Mouse (Mus musculus) forebrain, postnatal 0 days (tissue): Measurements from ENCODE around the gene Ddx5. TPM values are rescaled to one million over a fixed set of nuclear protein-coding genes. Genes with fewer than 3 reads are reported as not detected.
"Not testable (repeated sequence)": the region's sequence is repeated elsewhere in the genome, so short reads cannot be mapped to it uniquely, and the experiment has no call there.

Source experiments
- ATAC-seq: fragments of 200-750 bp; cut with Nextera tagmentation; 2 replicates; pipeline ENCODE4 v1.8.0; 2017; ENCODE audit warnings: mild to moderate bottlenecking, moderate library complexity
- DNase-seq: peaks from one replicate; pipeline ENCODE4 v3.0.0-alpha.2; 2015
- H3K27ac ChIP-seq: fragments of 300-500 bp; sonication (generic); 2 replicates; pipeline ENCODE4 v1.5.1; 2014; ENCODE audit warnings: low read depth, mild to moderate bottlenecking, antibody characterized with exemption, low read length, moderate library complexity, mixed read lengths
- H3K27me3 ChIP-seq: fragments of 300-500 bp; sonication (generic); 2 replicates; pipeline ENCODE4 v1.6.1; 2014; ENCODE audit warnings: mild to moderate bottlenecking, low read length, mixed read lengths; ENCODE audit not compliant: insufficient read depth
- H3K36me3 ChIP-seq: fragments of 300-500 bp; sonication (generic); 2 replicates; pipeline ENCODE4 v1.6.1; 2014; ENCODE audit warnings: mild to moderate bottlenecking, moderate library complexity; ENCODE audit not compliant: insufficient read depth
- H3K4me1 ChIP-seq: fragments of 300-500 bp; sonication (generic); 2 replicates; pipeline ENCODE4 v1.6.1; 2014; ENCODE audit warnings: antibody characterized with exemption; ENCODE audit not compliant: insufficient read depth
- H3K4me2 ChIP-seq: fragments of 300-500 bp; sonication (generic); 2 replicates; pipeline ENCODE4 v1.6.1; 2014; ENCODE audit warnings: low read depth, mild to moderate bottlenecking, moderate library complexity
- H3K4me3 ChIP-seq: fragments of 300-500 bp; sonication (generic); 2 replicates; pipeline ENCODE4 v1.5.1; 2014; ENCODE audit warnings: low read depth, low read length, mixed read lengths
- H3K9ac ChIP-seq: fragments of 300-500 bp; sonication (generic); 2 replicates; pipeline ENCODE4 v1.6.1; 2014; ENCODE audit warnings: mild to moderate bottlenecking
- H3K9me3 ChIP-seq: fragments of 300-500 bp; sonication (generic); 2 replicates; pipeline ENCODE4 v1.6.1; 2016; ENCODE audit warnings: low read length
- CTCF ChIP-seq: sonication (generic); IDR thresholded peaks from 2 replicates; pipeline ENCODE4 v1.5.1; 2016; ENCODE audit warnings: antibody characterized with exemption, control low read depth, low read depth
- WGBS: fragments of 180-500 bp; shearing (Covaris S2); extraction: QIAGEN DNeasy Blood & Tissue Kit; methylation state at CpG from one replicate; pipeline ENCODE4 v1.1.7; 2014; 5-methylcytosine and 5-hydroxymethylcytosine counted together
- polyA plus RNA-seq: library from polyadenylated mRNA; unstranded; fragments of >200 nt; fragmentation: Nextera tagmentation; extraction: Ambion mirVana; gene quantifications from 2 replicates; pipeline ENCODE4 v1.2.1, GENCODE M21; 2015
- total RNA-seq: library from RNA; depleted of rRNA; stranded (reverse); fragments of >200 nt; gene quantifications from 2 replicates; pipeline ENCODE4 v1.2.3, GENCODE M21; 2014

Gene Ddx5
- total and polyA plus RNA-seq, 2 experiments from 2014 or later = 306 to 530 TPM

DNA sequence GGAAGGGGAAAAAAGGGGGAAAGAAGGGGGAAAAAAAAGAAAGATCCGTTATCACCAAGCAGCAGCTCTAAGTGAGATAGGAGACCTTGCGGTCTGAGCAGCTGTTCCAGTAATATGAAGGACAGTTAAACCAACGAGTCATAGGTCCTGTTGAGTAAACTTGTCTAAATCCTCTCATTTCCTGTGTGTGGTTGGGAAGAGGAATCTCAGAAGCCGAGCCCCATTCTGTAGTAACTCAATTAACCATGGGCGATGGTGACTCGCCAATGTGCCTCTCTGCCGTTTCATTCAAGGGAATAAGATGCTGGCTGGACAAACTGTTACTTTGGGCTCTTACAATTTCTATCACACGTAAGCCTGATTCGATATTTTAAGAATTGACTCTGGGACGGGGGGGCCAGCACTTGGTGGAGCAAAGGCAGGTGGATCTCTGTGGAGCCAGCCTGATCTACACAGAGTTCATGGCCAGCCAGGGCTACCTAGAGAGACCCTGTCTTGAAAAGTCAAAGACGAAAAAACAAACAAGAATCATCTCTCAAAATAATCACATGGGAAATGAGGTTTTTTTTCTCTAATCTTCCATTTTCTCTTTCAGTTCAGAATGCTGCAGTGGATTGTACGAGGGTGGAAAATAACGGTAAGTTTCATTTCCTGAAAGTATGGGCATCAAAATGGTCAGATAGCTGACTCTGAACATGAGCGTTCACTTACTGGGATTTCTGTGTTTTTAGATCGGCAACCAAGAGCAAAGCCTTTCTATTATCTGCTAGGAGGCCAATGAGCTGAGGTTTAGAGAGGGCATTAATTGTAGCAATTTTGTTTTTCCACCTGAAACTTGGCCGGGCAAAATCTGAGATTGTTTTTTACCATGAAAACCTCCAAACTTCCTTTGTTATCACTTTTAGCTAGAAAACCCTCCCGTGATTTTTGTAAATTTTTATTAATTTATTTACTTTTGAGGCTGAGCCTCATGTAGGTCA is 37.7 kb downstream of the Ddx5 start, which contains the start of gene Milr1:
Gene Milr1, plus strand, starts transcription at position 188 of the 980 bp plus-strand sequence.
- no peak within 1 kb of the TSS for H3K27ac ChIP-seq
- H3K4me2 ChIP-seq = no peak within 1 kb of the TSS
- no peaks in the 10 kb centered on the region for H3K9me3 ChIP-seq
- ATAC-seq (no peak), DNase-seq (no peak)
- no peaks in the 10 kb centered on the region for H3K36me3 ChIP-seq
- H3K9ac ChIP-seq = no peak within 1 kb of the TSS
- WGBS = 89% methylated on average over 17 of the region's 17 CpGs
- no peaks in the 10 kb centered on the region for H3K4me1 ChIP-seq
- no peaks in the 10 kb centered on the region for H3K27me3 ChIP-seq
- H3K4me3 ChIP-seq = no peak within 1 kb of the TSS
- TF ChIP-seq CTCF = no peak

- 84% methylated on average over 13 of the region's 13 CpGs for WGBS
- no peak for TF ChIP-seq CTCF
- no peak for ATAC-seq
Observed at GRCm38 (mm10) chr11:106750121-106750751, 38.7 kb downstream of the Ddx5 start, which contains the start of gene Pecam1. Gene Pecam1, minus strand, starts transcription at chr11:106750628.

GRCm38 (mm10) chr11:106749557-106750120 is 39.3 kb downstream of the Ddx5 start:
- WGBS = 96% methylated on average over 7 of the region's 7 CpGs
- not testable (repeated sequence) for H3K27me3 ChIP-seq, H3K4me3 ChIP-seq, H3K4me2 ChIP-seq, H3K9me3 ChIP-seq, H3K36me3 ChIP-seq, ATAC-seq, H3K9ac ChIP-seq, H3K4me1 ChIP-seq, DNase-seq, H3K27ac ChIP-seq

More at GRCm38 (mm10) chr11:106750121-106750751, 38.7 kb downstream of the Ddx5 start, which contains the start of gene Pecam1:
- Histone ChIP-seq H3K36me3 (no peaks in the 10 kb centered on the region), H3K27me3 (no peaks in the 10 kb centered on the region), H3K4me1 (no peaks in the 10 kb centered on the region), H3K27ac (no peak within 1 kb of the TSS), H3K4me3 (no peak within 1 kb of the TSS), H3K9me3 (no peaks in the 10 kb centered on the region), H3K9ac (no peak within 1 kb of the TSS), H3K4me2 (no peak within 1 kb of the TSS)
- no peak for DNase-seq

- Histone ChIP-seq H3K27me3 (no peaks in the 10 kb centered on the region), H3K36me3 (no peaks in the 10 kb centered on the region), H3K9ac (no peak overlapping the region), H3K4me1 (no peaks in the 10 kb centered on the region), H3K4me3 (no peak overlapping the region), H3K9me3 (no peaks in the 10 kb centered on the region), H3K27ac (no peak overlapping the region), H3K4me2 (no peak overlapping the region)
- WGBS = 93% methylated on average over 5 of the region's 5 CpGs
- DNase-seq (no peak), ATAC-seq (no peak)
- TF ChIP-seq CTCF = peak; percentile 36
Observed at GRCm38 (mm10) chr11:106744949-106745348, 44.0 kb downstream of the Ddx5 start.

DNA sequence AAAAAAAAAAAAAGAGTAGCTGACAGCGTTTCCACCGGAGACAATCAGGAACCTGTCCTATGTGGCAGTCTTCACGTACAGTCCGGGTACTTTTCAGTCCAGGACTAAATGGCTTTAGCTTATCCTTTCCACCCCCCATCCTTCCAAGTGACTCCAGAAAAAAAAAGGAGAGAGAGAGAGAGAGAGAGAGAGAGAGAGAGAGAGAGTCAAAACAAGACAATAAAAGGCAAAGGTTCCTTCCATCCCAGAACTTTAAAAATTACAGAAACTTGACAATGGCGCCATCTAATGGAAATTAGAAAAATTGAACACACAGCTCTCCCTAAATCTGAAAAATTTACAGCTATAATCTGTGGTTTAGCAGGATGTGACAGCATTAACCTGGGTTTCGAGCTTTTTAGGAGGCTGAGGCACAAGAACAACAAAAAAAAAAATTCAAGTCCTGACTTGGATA is 46.6 kb downstream of the Ddx5 start:
- Histone ChIP-seq H3K27me3 (no peaks in the 10 kb centered on the region), H3K4me1 (peaks cover 5% of the 10 kb centered on the region), H3K9me3 (no peaks in the 10 kb centered on the region), H3K36me3 (no peaks in the 10 kb centered on the region), H3K4me3 (no peak overlapping the region), H3K27ac (no peak overlapping the region), H3K4me2 (no peak overlapping the region), H3K9ac (no peak overlapping the region)
- DNase-seq (peak; percentile 74), ATAC-seq (0 out of 2 replicates have a peak, but pooled peaks have one; percentile 38)
- TF ChIP-seq CTCF = peak; percentile 73
- WGBS = 51% methylated on average over 6 of the region's 6 CpGs

GRCm38 (mm10) chr11:106741826-106742225 is 47.2 kb downstream of the Ddx5 start:
- TF ChIP-seq CTCF = no peak
- no peak for ATAC-seq

More at GRCm38 (mm10) chr11:106741826-106742225, 47.2 kb downstream of the Ddx5 start:
- Histone ChIP-seq H3K4me1 (peaks cover 11% of the 10 kb centered on the region), H3K4me3 (no peak overlapping the region), H3K36me3 (no peaks in the 10 kb centered on the region), H3K27me3 (no peaks in the 10 kb centered on the region), H3K9me3 (no peaks in the 10 kb centered on the region), H3K9ac (no peak overlapping the region), H3K27ac (no peak overlapping the region), H3K4me2 (no peak overlapping the region)
- no peak for DNase-seq
- WGBS = 92% methylated on average over 3 of the region's 3 CpGs
